Comparison of ENCODE assay signal across 8 mouse cellular contexts in genomic region chr7:102266401-102267042, GRCm38 (mm10). TPM values are rescaled to one million over a fixed set of nuclear protein-coding genes. Genes with fewer than 3 reads are reported as not detected.
DNase-seq lines count a peak whose midpoint lies in the region; ATAC-seq and TF ChIP-seq lines count a peak whose summit lies in the region.

No protein-coding gene starts in this region.

- H3K36me3 ChIP-seq in ES-Bruce4 (ENCODE audit: control insufficient read depth, insufficient read depth, low read length, poor library complexity, severe bottlenecking): no peaks in the 10 kb centered on the region
- no peaks in the 10 kb centered on the region for H3K36me3 ChIP-seq in heart, embryonic 15.5 days
- no peaks in the 10 kb centered on the region for H3K36me3 ChIP-seq in liver, embryonic 15.5 days (replicated peaks)
- H3K36me3 ChIP-seq in neural tube, embryonic 14.5 days (ENCODE audit: control insufficient read depth, insufficient read depth, low read length): no peaks in the 10 kb centered on the region

- no peaks in the 10 kb centered on the region for H3K4me1 ChIP-seq in ES-Bruce4 (ENCODE audit: control insufficient read depth, insufficient read depth, low read length)
- peaks cover 13% of the 10 kb centered on the region for H3K4me1 ChIP-seq in heart, embryonic 15.5 days (replicated peaks)
- H3K4me1 ChIP-seq in liver, embryonic 15.5 days (replicated peaks): peaks cover 55% of the 10 kb centered on the region
- 0 out of 2 replicates have a peak, but pooled peaks cover 6% of the 10 kb centered on the region for H3K4me1 ChIP-seq in neural tube, embryonic 14.5 days (ENCODE audit: control insufficient read depth, insufficient read depth, low read length)

- H3K4me3 ChIP-seq in ES-Bruce4 (ENCODE audit: low read depth, low read length): peak overlapping the region; percentile 22
- peak overlapping the region; percentile 88; the same call in 1 of the 2 replicates for H3K4me3 ChIP-seq in heart, embryonic 15.5 days
- H3K4me3 ChIP-seq in liver, embryonic 15.5 days (replicated peaks): peak overlapping the region; percentile 73
- no peak overlapping the region for H3K4me3 ChIP-seq in neural tube, embryonic 14.5 days (ENCODE audit: low read depth, low read length)

- 36% methylated on average over 14 of the region's 14 CpGs for WGBS in heart, embryonic 15.5 days
- WGBS in liver, embryonic 15.5 days (ENCODE audit: insufficient replicate concordance): 12% methylated on average over 14 of the region's 14 CpGs
- WGBS in neural tube, embryonic 14.5 days: 55% methylated on average over 14 of the region's 14 CpGs

- no peak for TF ChIP-seq POLR2A in ES-Bruce4 (IDR thresholded peaks at IDR 0.05; ENCODE audit: insufficient read depth, low read length)

- TF ChIP-seq CTCF in ES-Bruce4 (IDR thresholded peaks at IDR 0.05; ENCODE audit: low read depth, low read length): no peak

- no peak overlapping the region for H3K27ac ChIP-seq in ES-Bruce4 (ENCODE audit: insufficient read depth, low read length)
- H3K27ac ChIP-seq in heart, embryonic 15.5 days: peak overlapping the region; percentile 12; the same call in 1 of the 2 replicates
- peak overlapping the region; percentile 93 for H3K27ac ChIP-seq in liver, embryonic 15.5 days (replicated peaks)
- no peak overlapping the region for H3K27ac ChIP-seq in neural tube, embryonic 14.5 days (ENCODE audit: low read depth, low read length)

- peak; percentile 1; the same call in 1 of the 2 replicates for ATAC-seq in heart, embryonic 15.5 days (replicated peaks; ENCODE audit: insufficient number of reproducible peaks, insufficient read depth, low FRiP score, low read depth)
- ATAC-seq in liver, embryonic 15.5 days (ENCODE audit: insufficient read depth): peak; percentile 11
- peak; percentile 44; the same call in 1 of the 2 replicates for ATAC-seq in neural tube, embryonic 14.5 days (ENCODE audit: low read depth)

- H3K9ac ChIP-seq in ES-Bruce4 (ENCODE audit: low read depth, poor library complexity, severe bottlenecking): no peak overlapping the region
- no peak overlapping the region for H3K9ac ChIP-seq in heart, embryonic 15.5 days
- H3K9ac ChIP-seq in liver, embryonic 15.5 days: peak overlapping the region; percentile 83
- no peak overlapping the region for H3K9ac ChIP-seq in neural tube, embryonic 14.5 days (replicated peaks; ENCODE audit: low read depth, low read length)

- H3K4me2 ChIP-seq in heart, embryonic 15.5 days: peak overlapping the region; percentile 85
- peak overlapping the region; percentile 91 for H3K4me2 ChIP-seq in liver, embryonic 15.5 days
- no peak overlapping the region for H3K4me2 ChIP-seq in neural tube, embryonic 14.5 days (ENCODE audit: low read depth, low read length)

- no peaks in the 10 kb centered on the region; the same call in 1 of the 2 replicates for H3K27me3 ChIP-seq in ES-Bruce4 (ENCODE audit: control insufficient read depth, insufficient read depth, low read length, poor library complexity, severe bottlenecking)
- H3K27me3 ChIP-seq in heart, embryonic 15.5 days: peaks cover 14% of the 10 kb centered on the region; the same call in 1 of the 2 replicates
- no peaks in the 10 kb centered on the region for H3K27me3 ChIP-seq in liver, embryonic 15.5 days
- H3K27me3 ChIP-seq in neural tube, embryonic 14.5 days (ENCODE audit: control insufficient read depth, insufficient read depth, low read length): peaks cover 9% of the 10 kb centered on the region; the same call in 1 of the 2 replicates

- DNase-seq in c-Kit-positive CD71-negative TER-119-negative erythroid progenitor cells, embryonic 14.5 days (ENCODE audit: low read depth): peak; percentile 53
- DNase-seq in adrenal gland, adult 2 months: no peak
- DNase-seq in left cerebral cortex, adult 18-20 months (ENCODE audit: low spot score in 2 of 2): no peak
- no peak for DNase-seq in right cerebral cortex, adult 2 months (ENCODE audit: low spot score in 2 of 2)

- TF ChIP-seq EP300 in ES-Bruce4 (IDR thresholded peaks at IDR 0.05; ENCODE audit: insufficient read depth, low read depth, low read length): no peak

- H3K9me3 ChIP-seq in ES-Bruce4 (replicated peaks; ENCODE audit: control insufficient read depth, insufficient read depth, low read length, poor library complexity, severe bottlenecking): no peaks in the 10 kb centered on the region
- H3K9me3 ChIP-seq in heart, embryonic 15.5 days (replicated peaks): no peaks in the 10 kb centered on the region
- no peaks in the 10 kb centered on the region for H3K9me3 ChIP-seq in liver, embryonic 15.5 days (replicated peaks)
- H3K9me3 ChIP-seq in neural tube, embryonic 14.5 days (ENCODE audit: control insufficient read depth, low read length): no peaks in the 10 kb centered on the region

RNA-seq across cellular contexts. Expression of gene Stim1, which starts 1.1 kb away (rescaled TPM):
- polyA plus RNA-seq in ES-Bruce4 (2011; ENCODE audit: insufficient read depth, insufficient read length, low read depth, missing spikeins): 26.0 and 28.9 TPM in 2 replicates
- polyA plus RNA-seq in heart, embryonic 15.5 days (2015; fragmentation: Nextera tagmentation; extraction: Ambion mirVana): 14.7 and 16.5 TPM in 2 replicates
- polyA plus RNA-seq in liver, embryonic 15.5 days (2015; fragmentation: Nextera tagmentation; extraction: Ambion mirVana): 14.9 and 16.5 TPM in 2 replicates
- polyA plus RNA-seq in neural tube, embryonic 14.5 days (2014; fragmentation: Nextera tagmentation; extraction: Ambion mirVana): 12.1 and 17.5 TPM in 2 replicates
- 10 to 100 TPM; 68.2 to 74.8 TPM for total RNA-seq in adrenal gland, adult 2 months (2021)
- polyA plus RNA-seq in adrenal gland, adult 2 months (2012; rRNA removed): 68.4 and 77.7 TPM in 2 replicates
- total RNA-seq in left cerebral cortex, adult 18-20 months (2021): 10 to 100 TPM; 74.4 to 80.5 TPM

RNA-seq across cellular contexts. Expression of gene Rhog, which starts 10.7 kb away (rescaled TPM):
- 20.0 and 20.4 TPM in 2 replicates for polyA plus RNA-seq in ES-Bruce4 (2011; ENCODE audit: insufficient read depth, insufficient read length, low read depth, missing spikeins)
- 37.6 and 53.6 TPM in 2 replicates for polyA plus RNA-seq in heart, embryonic 15.5 days (2015; fragmentation: Nextera tagmentation; extraction: Ambion mirVana)
- polyA plus RNA-seq in liver, embryonic 15.5 days (2015; fragmentation: Nextera tagmentation; extraction: Ambion mirVana): 57.4 and 62.3 TPM in 2 replicates
- polyA plus RNA-seq in neural tube, embryonic 14.5 days (2014; fragmentation: Nextera tagmentation; extraction: Ambion mirVana): 11.4 and 19.4 TPM in 2 replicates
- 10 to 100 TPM; 48.0 to 62.7 TPM for total RNA-seq in adrenal gland, adult 2 months (2021)
- 60.0 and 69.0 TPM in 2 replicates for polyA plus RNA-seq in adrenal gland, adult 2 months (2012; rRNA removed)
- 10 to 100 TPM; 21.7 to 22.5 TPM for total RNA-seq in left cerebral cortex, adult 18-20 months (2021)

RNA-seq across cellular contexts. Expression of gene Pgap2, which starts 56.5 kb away (rescaled TPM):
- 48.9 and 55.0 TPM in 2 replicates for polyA plus RNA-seq in ES-Bruce4 (2011; ENCODE audit: insufficient read depth, insufficient read length, low read depth, missing spikeins)
- polyA plus RNA-seq in heart, embryonic 15.5 days (2015; fragmentation: Nextera tagmentation; extraction: Ambion mirVana): 50.8 and 59.0 TPM in 2 replicates
- polyA plus RNA-seq in liver, embryonic 15.5 days (2015; fragmentation: Nextera tagmentation; extraction: Ambion mirVana): 22.2 and 23.5 TPM in 2 replicates
- 57.4 and 59.2 TPM in 2 replicates for polyA plus RNA-seq in neural tube, embryonic 14.5 days (2014; fragmentation: Nextera tagmentation; extraction: Ambion mirVana)
- total RNA-seq in adrenal gland, adult 2 months (2021): 10 to 100 TPM; 62.6 to 96.0 TPM
- 320 and 360 TPM in 2 replicates for polyA plus RNA-seq in adrenal gland, adult 2 months (2012; rRNA removed)
- total RNA-seq in left cerebral cortex, adult 18-20 months (2021): 10 to 100 TPM; 20.5 to 21.2 TPM

RNA-seq across cellular contexts. Expression of gene Nup98, which starts 56.5 kb away (rescaled TPM):
- 118 and 119 TPM in 2 replicates for polyA plus RNA-seq in ES-Bruce4 (2011; ENCODE audit: insufficient read depth, insufficient read length, low read depth, missing spikeins)
- polyA plus RNA-seq in heart, embryonic 15.5 days (2015; fragmentation: Nextera tagmentation; extraction: Ambion mirVana): 17.8 and 22.0 TPM in 2 replicates
- polyA plus RNA-seq in liver, embryonic 15.5 days (2015; fragmentation: Nextera tagmentation; extraction: Ambion mirVana): 13.4 and 13.5 TPM in 2 replicates
- polyA plus RNA-seq in neural tube, embryonic 14.5 days (2014; fragmentation: Nextera tagmentation; extraction: Ambion mirVana): 26.8 and 29.0 TPM in 2 replicates
- total RNA-seq in adrenal gland, adult 2 months (2021): 10 to 100 TPM; 47.8 to 84.4 TPM
- polyA plus RNA-seq in adrenal gland, adult 2 months (2012; rRNA removed): 10.1 and 13.5 TPM in 2 replicates
- 10 to 100 TPM; 43.3 to 45.6 TPM for total RNA-seq in left cerebral cortex, adult 18-20 months (2021)

Comparison
In these comparisons a context has a peak if more than half of its experiments do, and no peak if none do; other contexts are left out.
1. H3K27ac ChIP-seq: peak in heart, embryonic 15.5 days (single experiment) and liver, embryonic 15.5 days (single experiment); none in ES-Bruce4 (single experiment) and neural tube, embryonic 14.5 days (single experiment).
2. Peak in every context shown above with its lines, with median percentiles within 50 percentile points of each other: ATAC-seq.